Mouse (Mus musculus) urinary bladder, postnatal 25 days (tissue): ENCODE results near the gene Sema6c.
A peak's percentile ranks its signal among the peaks of the same experiment; 100 is the strongest.

Experiments used
- DNase-seq: peaks from one replicate; pipeline ENCODE4 v3.0.0; 2022; ENCODE audit warnings: low spot score

Gene Sema6c

DNA sequence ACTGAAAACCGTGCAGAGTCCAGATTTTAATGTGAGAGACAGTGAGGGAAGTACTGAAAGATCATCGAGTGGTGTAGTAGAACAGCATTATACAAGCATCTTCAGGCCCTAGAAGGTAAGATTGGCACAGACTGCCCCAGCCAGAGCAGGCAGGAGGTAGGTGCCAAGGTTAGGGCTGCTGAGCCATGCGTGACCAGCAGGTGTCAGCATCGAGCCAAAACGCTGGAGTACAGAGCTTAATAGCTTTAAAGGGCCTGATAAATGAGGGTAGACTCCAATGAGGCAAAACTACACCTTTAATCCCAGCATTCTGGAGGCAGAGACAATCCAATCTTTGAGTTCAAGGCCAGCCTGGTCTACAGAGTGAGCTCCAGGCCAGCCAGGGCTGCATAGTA is 17.6 kb upstream of the Sema6c start:
- DNase-seq: peak; percentile 89

GRCm38 (mm10) chr3:95147924-95148323 is 12.3 kb upstream of the Sema6c start:
- no peak for DNase-seq

GRCm38 (mm10) chr3:95153874-95154273 is 6.4 kb upstream of the Sema6c start:
- no peak for DNase-seq

DNA sequence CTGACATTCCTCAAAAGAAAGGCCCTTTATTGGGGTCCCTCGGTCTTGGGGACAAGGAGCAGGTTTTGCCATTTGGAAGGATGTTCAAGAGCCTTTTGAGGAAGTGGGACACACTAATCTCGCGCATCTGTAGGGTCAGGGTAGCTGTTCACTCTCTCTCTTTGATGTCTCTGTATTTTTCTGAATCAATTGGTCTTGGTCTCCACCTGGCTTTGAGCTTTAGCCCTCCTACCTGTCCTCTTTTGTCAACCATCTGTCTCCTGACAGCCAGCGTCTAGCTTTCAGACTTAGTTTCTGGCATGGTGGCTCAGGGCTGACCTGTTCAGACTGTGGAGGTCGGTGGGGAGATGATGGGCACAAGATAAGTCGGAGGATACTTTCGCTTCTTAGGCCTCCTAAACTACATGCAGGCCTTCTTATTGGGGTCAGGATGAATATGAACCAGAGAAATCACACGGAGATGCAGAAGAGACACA is 708 bp upstream of the Sema6c start:
- DNase-seq: no peak

- DNase-seq: no peak
Measured at GRCm38 (mm10) chr3:95161041-95161551, 839 bp downstream of the Sema6c start.

DNA sequence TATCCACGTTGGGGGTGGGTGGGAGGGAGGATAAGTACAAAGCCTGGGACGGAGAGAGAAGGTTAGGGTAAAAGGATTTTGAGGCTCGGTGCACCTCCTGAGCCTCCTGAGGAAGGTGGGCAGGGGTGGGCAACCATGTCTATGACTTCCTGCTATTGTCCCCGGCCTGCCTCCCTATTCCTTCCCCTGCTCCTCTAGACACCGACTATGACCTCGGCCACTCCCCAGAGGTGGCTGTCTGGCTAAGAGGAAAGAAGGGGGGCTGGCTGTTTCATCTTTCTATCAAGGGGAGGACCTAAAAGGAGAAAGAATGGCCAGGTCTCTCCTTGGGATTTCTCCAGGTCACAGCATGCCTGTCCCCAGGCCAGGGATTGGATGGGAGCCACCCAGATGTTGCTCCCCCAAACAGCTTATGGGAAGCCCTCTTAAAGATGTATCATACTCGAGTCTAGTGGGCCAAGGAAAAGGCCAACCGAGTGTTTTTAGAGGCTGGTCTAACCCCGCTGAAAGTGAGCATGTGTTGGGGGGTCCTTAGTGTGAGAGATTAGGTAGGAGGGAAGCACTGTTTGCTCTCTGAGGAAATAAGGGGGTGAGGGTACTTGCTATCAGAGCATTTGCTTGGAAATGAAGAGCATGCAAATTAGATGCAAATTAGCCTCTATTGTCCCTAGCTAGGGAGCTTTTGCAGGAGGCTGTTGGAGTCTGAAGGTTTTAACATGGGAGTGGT is 1.5 kb downstream of the Sema6c start:
- no peak for DNase-seq

- no peak for DNase-seq
Measured at GRCm38 (mm10) chr3:95162345-95162628, 2.0 kb downstream of the Sema6c start.

DNA sequence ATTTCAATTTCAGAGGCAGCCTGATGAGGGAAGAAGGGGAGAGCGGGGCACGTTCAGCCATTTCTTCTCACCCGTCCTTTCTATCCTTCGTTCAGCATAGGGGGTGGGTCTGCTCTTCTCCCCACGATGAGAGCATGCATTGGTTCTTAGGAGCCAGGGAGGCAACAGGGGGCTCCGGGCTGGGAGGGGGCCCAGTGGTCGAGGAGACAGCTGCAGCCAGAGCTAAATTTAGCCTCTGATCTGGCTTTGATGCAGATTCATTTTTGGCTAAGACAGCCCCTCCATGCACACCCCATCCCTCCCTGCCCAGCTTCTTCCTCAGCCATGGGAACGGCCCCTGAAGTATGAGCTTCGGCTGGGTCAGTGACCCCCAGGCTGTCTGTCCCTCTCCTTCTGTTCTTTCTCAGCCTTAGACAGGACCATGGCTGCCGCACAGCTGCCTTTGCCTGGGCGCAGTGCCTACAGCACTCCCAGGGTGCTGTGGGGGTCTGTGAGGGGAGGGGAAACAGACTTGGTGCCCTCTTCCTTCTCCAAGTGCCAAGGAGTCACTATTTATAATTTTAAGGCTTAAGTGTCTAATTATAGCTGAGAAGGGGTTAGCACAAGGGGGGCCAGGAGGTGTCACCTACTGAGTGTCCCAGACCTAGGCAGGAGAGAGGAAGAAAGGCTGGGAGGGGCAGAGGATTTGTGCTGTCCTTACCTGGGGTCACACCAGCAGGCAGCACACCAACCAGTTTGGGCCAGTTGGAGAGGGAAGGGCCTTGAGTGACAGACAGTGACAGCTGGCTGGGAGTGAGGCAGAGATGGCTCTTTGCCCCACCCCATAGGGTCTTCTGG is 3.4 kb downstream of the Sema6c start:
- no peak for DNase-seq

- no peak for DNase-seq
Measured at GRCm38 (mm10) chr3:95164256-95164550, 3.9 kb downstream of the Sema6c start.

- DNase-seq: no peak
Measured at GRCm38 (mm10) chr3:95164840-95165239, 4.6 kb downstream of the Sema6c start.

DNA sequence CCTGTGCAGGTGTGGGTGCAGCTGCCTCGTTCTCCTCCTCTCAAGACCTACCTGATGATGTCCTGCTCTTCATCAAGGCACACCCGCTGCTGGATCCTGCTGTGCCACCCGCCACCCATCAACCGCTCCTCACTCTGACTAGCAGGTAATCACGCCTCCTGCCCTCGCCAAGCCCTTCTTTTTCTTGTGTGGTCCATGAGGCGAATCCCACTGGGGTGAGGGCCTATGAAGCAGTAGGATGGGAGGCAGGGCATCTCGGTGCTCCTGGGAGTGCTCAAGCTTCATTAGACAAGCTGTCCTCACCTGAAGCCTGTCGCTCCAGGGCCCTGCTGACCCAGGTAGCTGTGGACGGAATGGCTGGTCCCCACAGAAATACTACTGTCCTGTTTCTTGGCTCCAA is 9.7 kb downstream of the Sema6c start:
- no peak for DNase-seq

DNA sequence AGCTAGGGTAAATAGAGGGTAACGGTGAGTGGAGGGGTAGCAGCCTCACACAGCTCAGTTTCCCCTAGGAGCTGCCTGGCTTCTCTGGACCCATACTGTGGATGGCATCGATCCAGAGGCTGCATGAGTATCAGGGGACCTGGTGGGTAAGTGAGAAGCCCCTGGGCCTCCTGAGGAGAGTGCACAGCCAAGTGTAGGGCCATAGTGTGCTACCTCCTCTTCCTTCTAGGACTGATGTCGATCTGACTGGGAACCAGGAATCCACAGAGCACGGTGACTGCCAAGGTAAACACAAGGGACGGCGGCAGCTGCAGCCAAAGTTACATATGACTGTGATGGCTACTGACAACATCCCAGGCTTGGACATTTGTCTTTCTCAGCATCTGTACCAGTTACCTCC is 10.8 kb downstream of the Sema6c start:
- no peak for DNase-seq

DNA sequence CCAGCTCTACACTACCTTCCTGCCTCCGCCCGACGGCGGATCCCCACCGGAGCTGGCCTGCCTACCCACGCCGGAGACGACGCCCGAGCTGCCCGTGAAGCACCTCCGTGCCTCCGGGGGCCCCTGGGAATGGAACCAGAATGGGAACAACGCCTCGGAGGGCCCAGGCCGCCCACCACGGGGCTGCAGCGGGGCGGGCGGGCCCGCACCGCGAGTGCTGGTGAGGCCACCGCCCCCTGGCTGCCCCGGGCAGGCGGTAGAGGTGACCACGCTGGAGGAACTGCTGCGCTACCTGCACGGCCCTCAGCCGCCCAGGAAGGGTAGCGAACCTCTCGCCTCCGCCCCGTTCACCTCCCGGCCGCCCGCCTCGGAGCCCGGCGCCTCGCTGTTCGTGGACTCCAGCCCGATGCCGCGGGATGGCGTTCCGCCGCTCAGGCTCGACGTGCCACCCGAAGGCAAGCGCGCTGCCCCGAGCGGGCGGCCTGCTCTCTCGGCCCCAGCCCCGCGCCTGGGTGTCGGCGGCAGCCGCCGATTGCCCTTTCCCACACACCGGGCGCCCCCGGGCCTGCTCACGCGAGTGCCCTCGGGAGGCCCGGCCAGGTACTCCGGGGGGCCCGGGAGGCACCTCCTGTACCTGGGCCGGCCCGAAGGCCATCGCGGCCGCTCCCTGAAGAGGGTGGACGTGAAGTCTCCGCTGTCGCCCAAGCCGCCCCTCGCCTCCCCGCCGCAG is 12.4 kb downstream of the Sema6c start:
- DNase-seq: peak; percentile 8

- peak; percentile 15 for DNase-seq
Measured at GRCm38 (mm10) chr3:95173256-95173949, 13.1 kb downstream of the Sema6c start.

DNA sequence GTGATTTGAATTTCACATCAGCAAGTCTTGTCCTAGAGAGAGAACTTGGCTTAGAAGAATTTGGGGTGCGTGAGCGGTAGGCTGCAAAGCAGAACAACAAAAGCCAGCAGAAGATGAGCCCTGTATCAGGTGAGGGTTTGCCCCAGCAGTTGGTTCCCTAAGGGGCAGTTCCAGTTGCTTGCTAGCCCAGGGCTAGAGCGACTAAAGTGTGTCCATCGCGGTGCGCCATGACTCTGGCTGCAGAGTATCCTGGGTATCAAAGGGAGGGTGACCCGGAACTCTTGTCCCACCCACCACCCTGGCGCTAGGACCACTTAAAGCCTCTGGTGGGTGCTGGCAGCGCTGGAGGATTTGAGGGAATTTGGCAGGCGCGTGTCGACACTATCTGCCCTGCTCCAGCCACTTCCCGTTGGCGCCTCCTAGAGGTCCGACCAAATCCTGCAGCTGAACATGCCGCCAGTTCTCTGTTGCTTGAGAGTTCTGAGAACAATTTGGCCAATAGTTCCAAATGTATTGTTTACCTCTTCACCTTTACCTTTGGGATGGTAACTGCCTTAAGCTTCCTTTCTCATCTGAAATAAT is 13.8 kb downstream of the Sema6c start:
- peak; percentile 86 for DNase-seq

DNA sequence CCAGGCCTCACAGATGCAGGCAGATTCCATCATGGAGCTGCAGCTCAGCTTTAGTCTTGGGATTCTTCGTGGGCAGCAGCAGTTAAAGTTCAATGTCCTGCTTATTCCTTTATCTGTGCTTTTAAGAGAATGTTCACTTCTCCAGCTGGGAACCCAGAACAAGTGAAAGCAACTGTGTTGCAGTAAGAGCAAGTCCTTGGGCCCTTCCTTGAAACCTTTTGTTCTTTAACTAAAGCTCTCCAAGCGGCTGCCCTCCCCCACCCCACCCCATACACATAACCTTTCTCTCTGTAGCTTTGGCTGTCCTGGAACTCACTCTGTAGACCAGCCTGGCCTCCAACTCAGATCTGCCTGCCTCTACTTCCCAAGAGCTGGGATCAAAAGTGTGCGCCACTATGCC is 16.2 kb downstream of the Sema6c start:
- no peak for DNase-seq

GRCm38 (mm10) chr3:95177583-95177982 is 17.3 kb downstream of the Sema6c start:
- DNase-seq: no peak

GRCm38 (mm10) chr3:95178948-95179347 is 18.7 kb downstream of the Sema6c start:
- no peak for DNase-seq

GRCm38 (mm10) chr3:95179890-95180289 is 19.6 kb downstream of the Sema6c start:
- DNase-seq: no peak

DNA sequence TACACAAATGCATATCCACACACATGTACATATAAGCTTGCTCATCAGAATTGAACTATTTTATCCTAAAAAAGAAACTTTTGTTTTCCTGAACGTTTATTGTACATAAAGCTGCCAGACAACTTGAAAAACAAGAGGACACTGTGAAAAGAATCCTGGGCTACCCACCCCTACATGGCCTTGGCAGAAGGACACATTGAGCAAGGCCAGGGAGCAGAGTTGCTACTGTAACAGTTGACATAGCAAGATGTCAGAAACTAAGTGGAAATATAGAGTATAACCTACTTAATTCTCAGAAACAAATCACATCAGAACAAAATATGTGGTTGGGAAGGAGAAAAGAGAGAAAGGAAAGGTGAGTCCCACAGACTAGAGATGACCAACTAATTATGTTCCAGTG is 21.6 kb downstream of the Sema6c start:
- DNase-seq: no peak

- DNase-seq: no peak
Measured at GRCm38 (mm10) chr3:95184796-95185577, 24.7 kb downstream of the Sema6c start.
